Mouse (Mus musculus) midbrain, embryonic 11.5 days (tissue): ENCODE measurements around the gene Glis2. TPM values are rescaled to one million over a fixed set of nuclear protein-coding genes. Genes with fewer than 3 reads are reported as not detected.

Experiments used
- ATAC-seq: fragments of 200-750 bp; cut with Nextera tagmentation; 2 replicates; pipeline ENCODE4 v1.8.0; 2017; ENCODE audit warnings: moderate TSS enrichment, moderate library complexity; ENCODE audit not compliant: low FRiP score
- DNase-seq: peaks from one replicate; pipeline ENCODE4 v3.0.0; 2015; ENCODE audit warnings: low spot score; ENCODE audit errors: missing footprints
- H3K27ac ChIP-seq: fragments of 300-500 bp; sonication (generic); 2 replicates; pipeline ENCODE4 v1.5.1; 2014; ENCODE audit warnings: low read depth, low read length
- H3K27me3 ChIP-seq: fragments of 300-500 bp; sonication (generic); 2 replicates; pipeline ENCODE4 v1.6.1; 2014; ENCODE audit warnings: mild to moderate bottlenecking, low read length, moderate library complexity, mixed read lengths; ENCODE audit not compliant: control insufficient read depth, insufficient read depth
- H3K36me3 ChIP-seq: fragments of 300-500 bp; sonication (generic); 2 replicates; pipeline ENCODE4 v1.6.1; 2014; ENCODE audit warnings: mild to moderate bottlenecking, low read length, moderate library complexity, mixed read lengths; ENCODE audit not compliant: control insufficient read depth, insufficient read depth
- H3K4me1 ChIP-seq: fragments of 300-500 bp; sonication (generic); 2 replicates; pipeline ENCODE4 v1.6.1; 2014; ENCODE audit warnings: low read length; ENCODE audit not compliant: control insufficient read depth, insufficient read depth
- H3K4me2 ChIP-seq: fragments of 300-500 bp; sonication (generic); 2 replicates; pipeline ENCODE4 v1.6.1; 2014; ENCODE audit warnings: mild to moderate bottlenecking, moderate library complexity
- H3K4me3 ChIP-seq: fragments of 300-500 bp; sonication (generic); 2 replicates; pipeline ENCODE4 v1.5.1; 2014; ENCODE audit warnings: low read depth, low read length
- H3K9ac ChIP-seq: fragments of 300-500 bp; sonication (generic); 2 replicates; pipeline ENCODE4 v1.6.1; 2014; ENCODE audit warnings: low read length
- H3K9me3 ChIP-seq: fragments of 300-500 bp; sonication (generic); 2 replicates; pipeline ENCODE4 v1.6.1; 2016; ENCODE audit warnings: low read length; ENCODE audit not compliant: control insufficient read depth
- WGBS: fragments of 180-500 bp; shearing (Covaris S2); extraction: QIAGEN DNeasy Blood & Tissue Kit; methylation state at CpG from one replicate; pipeline ENCODE4 v1.1.7; 2014; 5-methylcytosine and 5-hydroxymethylcytosine counted together
- polyA plus RNA-seq: library from polyadenylated mRNA; unstranded; fragments of >200 nt; fragmentation: Nextera tagmentation; extraction: Ambion mirVana; gene quantifications from 2 replicates; pipeline ENCODE4 v1.2.1, GENCODE M21; 2014

Gene Glis2
- polyA plus RNA-seq, 1 experiment from 2014 or later: 27.2 TPM

DNA sequence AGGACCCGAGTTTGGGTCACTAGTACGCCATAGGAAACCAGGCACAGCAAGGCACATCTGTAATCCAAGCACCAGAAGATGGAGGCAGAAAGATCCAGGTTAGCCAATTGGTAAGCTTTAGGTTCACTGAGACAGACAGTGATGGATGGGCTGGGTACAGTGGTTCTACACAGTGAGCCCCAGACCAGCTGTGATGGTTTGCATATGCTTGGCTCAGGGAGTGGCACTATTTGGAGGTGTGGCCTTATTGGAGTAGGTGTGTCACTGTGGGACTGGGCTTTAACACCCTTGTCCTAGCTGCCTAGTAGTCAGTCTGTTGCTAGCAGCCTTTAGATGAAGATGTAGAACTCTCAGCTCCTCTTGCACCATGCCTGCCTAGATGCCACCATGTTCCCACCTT is 69.3 kb downstream of the Glis2 start:
- Histone ChIP-seq H3K9me3 (no peaks in the 10 kb centered on the region), H3K4me1 (peaks cover 4% of the 10 kb centered on the region; the same call in 1 of the 2 replicates), H3K27ac (no peak overlapping the region), H3K36me3 (no peaks in the 10 kb centered on the region; the same call in 1 of the 2 replicates), H3K27me3 (no peaks in the 10 kb centered on the region), H3K9ac (no peak overlapping the region), H3K4me3 (no peak overlapping the region), H3K4me2 (no peak overlapping the region)
- ATAC-seq (no peak), DNase-seq (peak; percentile 17)
- WGBS: 74% methylated on average over 2 of the region's 2 CpGs

DNA sequence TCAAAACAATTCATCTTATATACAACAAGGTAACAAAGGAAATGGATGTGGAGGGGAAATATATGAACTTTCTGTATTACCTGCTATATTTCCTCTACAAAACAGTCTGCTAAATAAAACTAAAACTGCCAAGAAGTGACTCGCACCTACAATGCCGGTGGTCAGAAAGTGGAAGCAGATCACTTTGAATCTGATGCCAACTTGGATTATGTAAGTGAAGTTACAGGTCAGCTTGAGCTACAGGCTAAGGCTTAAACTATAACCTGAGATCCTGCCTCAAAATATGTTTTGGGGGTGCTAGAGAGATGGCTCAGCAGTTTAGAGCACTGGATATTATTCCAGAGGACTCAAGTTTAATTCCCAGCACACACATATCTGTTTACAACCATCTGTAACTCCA is 71.2 kb downstream of the Glis2 start:
- WGBS: 98% methylated on average over 2 of the region's 2 CpGs
- H3K4me3 ChIP-seq: no peak overlapping the region
- no peaks in the 10 kb centered on the region for H3K27me3 ChIP-seq
- H3K9ac ChIP-seq: no peak overlapping the region
- H3K4me2 ChIP-seq: no peak overlapping the region
- no peaks in the 10 kb centered on the region for H3K4me1 ChIP-seq
- no peaks in the 10 kb centered on the region; the same call in 1 of the 2 replicates for H3K36me3 ChIP-seq
- H3K27ac ChIP-seq: no peak overlapping the region
- no peak for ATAC-seq
- H3K9me3 ChIP-seq: no peaks in the 10 kb centered on the region
- DNase-seq: no peak

- no peak overlapping the region for H3K4me3 ChIP-seq
- H3K9ac ChIP-seq: no peak overlapping the region
- H3K36me3 ChIP-seq: no peaks in the 10 kb centered on the region
- 29% methylated on average over 3 of the region's 3 CpGs for WGBS
- H3K4me2 ChIP-seq: no peak overlapping the region
- peak; percentile 83; the same call in 1 of the 2 replicates for ATAC-seq
- H3K27me3 ChIP-seq: no peaks in the 10 kb centered on the region
- DNase-seq: peak; percentile 99
- H3K9me3 ChIP-seq: no peaks in the 10 kb centered on the region
- no peaks in the 10 kb centered on the region for H3K4me1 ChIP-seq
- no peak overlapping the region for H3K27ac ChIP-seq
Measured at GRCm38 (mm10) chr16:4667190-4667808, 72.8 kb downstream of the Glis2 start.

- 82% methylated on average over 5 of the region's 5 CpGs for WGBS
- no peak overlapping the region for H3K9ac ChIP-seq
- no peak for ATAC-seq
- no peak overlapping the region for H3K4me3 ChIP-seq
- no peaks in the 10 kb centered on the region for H3K27me3 ChIP-seq
- H3K9me3 ChIP-seq: no peaks in the 10 kb centered on the region
- H3K4me1 ChIP-seq: no peaks in the 10 kb centered on the region
- H3K36me3 ChIP-seq: no peaks in the 10 kb centered on the region
- no peak overlapping the region for H3K27ac ChIP-seq
- H3K4me2 ChIP-seq: no peak overlapping the region
- peak; percentile 19 for DNase-seq
Measured at GRCm38 (mm10) chr16:4670317-4670716, 75.8 kb downstream of the Glis2 start.

GRCm38 (mm10) chr16:4674091-4674490 is 79.6 kb downstream of the Glis2 start:
- H3K4me2 ChIP-seq: no peak overlapping the region
- 84% methylated on average over 4 of the region's 4 CpGs for WGBS
- H3K4me3 ChIP-seq: no peak overlapping the region
- H3K9me3 ChIP-seq: no peaks in the 10 kb centered on the region
- ATAC-seq: no peak
- no peaks in the 10 kb centered on the region for H3K36me3 ChIP-seq
- peaks cover 6% of the 10 kb centered on the region for H3K4me1 ChIP-seq
- H3K27me3 ChIP-seq: no peaks in the 10 kb centered on the region
- peak; percentile 65 for DNase-seq
- no peak overlapping the region for H3K27ac ChIP-seq
- no peak overlapping the region for H3K9ac ChIP-seq

Other genes starting within 250 kb of the Glis2 start
- 1.2 and 1.3 TPM in 2 replicates for gene Adcy9, start 174.2 kb upstream of the Glis2 start, polyA plus RNA-seq
- gene Srl, start 52.9 kb upstream of the Glis2 start, polyA plus RNA-seq: 20.0 and 20.9 TPM in 2 replicates
- 18.2 and 18.9 TPM in 2 replicates for gene Tfap4, start 34.9 kb upstream of the Glis2 start, polyA plus RNA-seq
- gene Pam16, start 30.3 kb downstream of the Glis2 start, polyA plus RNA-seq: 97.1 and 99.1 TPM in 2 replicates
- gene Vasn, start 45.2 kb downstream of the Glis2 start, polyA plus RNA-seq: 6.1 and 7.0 TPM in 2 replicates
- 53.4 and 57.0 TPM in 2 replicates for gene Dnaja3, start 45.3 kb downstream of the Glis2 start, polyA plus RNA-seq
- 13.6 TPM in 2 replicates for gene Coro7, start 85.1 kb downstream of the Glis2 start, polyA plus RNA-seq
- gene Nmral1, start 124.6 kb downstream of the Glis2 start, polyA plus RNA-seq: 174 and 191 TPM in 2 replicates
- gene Hmox2, start 131.6 kb downstream of the Glis2 start, polyA plus RNA-seq: 82.2 and 82.7 TPM in 2 replicates
- gene Cdip1, start 195.6 kb downstream of the Glis2 start, polyA plus RNA-seq: 85.7 and 85.8 TPM in 2 replicates
- 0.29 TPM in 1 of 2 replicates, not detected in the other for gene 4930562C15Rik, start 240.7 kb downstream of the Glis2 start, polyA plus RNA-seq